Comparison of ENCODE assay signal across 18 mouse cellular contexts in genomic region chr16:34211243-34211642, GRCm38 (mm10).
DNase-seq lines count a peak whose midpoint lies in the region; ATAC-seq and TF ChIP-seq lines count a peak whose summit lies in the region.
"Had no signal": no experiment of that assay in that cellular context is flagged by ENCODE, and none has a peak within 500 bp of the region (broad histone marks: within the 10 kb centered on the region; RNA-seq: fewer than 3 reads in every experiment).

No protein-coding gene starts in this region.

- H3K4me2 ChIP-seq in heart, embryonic 14.5 days (ENCODE audit: low read length) = peak overlapping the region; percentile 14; the same call in 1 of the 2 replicates
- no peak overlapping the region for H3K4me2 ChIP-seq in stomach, postnatal 0 days (replicated peaks; ENCODE audit: low read depth)
- H3K4me2 ChIP-seq: embryonic facial prominence, embryonic 12.5 days; forebrain, embryonic 15.5 days; hindbrain, embryonic 13.5 days had no signal

- H3K9ac ChIP-seq in heart, embryonic 14.5 days (ENCODE audit: low read length) = no peak overlapping the region
- H3K9ac ChIP-seq in stomach, postnatal 0 days (ENCODE audit: low read length) = no peak overlapping the region
- H3K9ac ChIP-seq: embryonic facial prominence, embryonic 12.5 days; forebrain, embryonic 15.5 days; hindbrain, embryonic 13.5 days had no signal

- DNase-seq in heart, embryonic 10.5 days (ENCODE audit: low spot score) = no peak
- no peak for DNase-seq in heart, postnatal 4 days
- no peak for DNase-seq in heart, adult 18-20 months
- DNase-seq in layer of hippocampus, adult 2 months (ENCODE audit: low spot score in 2 of 2) = no peak
- no peak for DNase-seq in layer of hippocampus, postnatal 14 days (ENCODE audit: low spot score in 2 of 2)
- DNase-seq in stomach, postnatal 0 days (ENCODE audit: low spot score) = peak; percentile 28
- no peak for DNase-seq in left cerebral cortex, adult 9 months (ENCODE audit: low spot score in 2 of 2)
- DNase-seq: adrenal gland, postnatal 10 days; cerebellum, adult 11-12 months; cerebellum, adult 9-10 months; cerebellum, postnatal 25 days; gastrocnemius, postnatal 36 days; kidney, adult 11 months had no signal

- ATAC-seq in heart, embryonic 14.5 days (ENCODE audit: insufficient number of reproducible peaks, insufficient read depth, low FRiP score, low read depth) = no peak
- ATAC-seq in stomach, postnatal 0 days (ENCODE audit: low FRiP score, low TSS enrichment) = no peak
- ATAC-seq: forebrain, embryonic 15.5 days; hindbrain, postnatal 0 days had no signal

- peaks cover 49% of the 10 kb centered on the region for H3K4me1 ChIP-seq in heart, embryonic 10.5 days
- H3K4me1 ChIP-seq in heart, embryonic 14.5 days (ENCODE audit: control insufficient read depth in 2 of 2, insufficient read depth in 2 of 2, low read length in 2 of 2) = peaks cover 24 to 41% of the 10 kb centered on the region in 2 experiments
- no peaks in the 10 kb centered on the region for H3K4me1 ChIP-seq in stomach, postnatal 0 days (replicated peaks; ENCODE audit: control insufficient read depth, insufficient read depth)
- H3K4me1 ChIP-seq: embryonic facial prominence, embryonic 12.5 days; hindbrain, embryonic 13.5 days had no signal

- 45% methylated on average over 12 of the region's 12 CpGs for WGBS in heart, embryonic 10.5 days
- 27% methylated on average over 12 of the region's 12 CpGs for WGBS in heart, embryonic 14.5 days
- WGBS in stomach, postnatal 0 days = 55% methylated on average over 12 of the region's 12 CpGs

- no peaks in the 10 kb centered on the region for H3K27me3 ChIP-seq in heart, embryonic 10.5 days (ENCODE audit: insufficient read depth, poor library complexity, severe bottlenecking)
- H3K27me3 ChIP-seq in heart, embryonic 14.5 days (ENCODE audit: control insufficient read depth, insufficient read depth, low read length) = no peaks in the 10 kb centered on the region
- H3K27me3 ChIP-seq in stomach, postnatal 0 days (ENCODE audit: control insufficient read depth, insufficient read depth, low read length) = no peaks in the 10 kb centered on the region
- H3K27me3 ChIP-seq: embryonic facial prominence, embryonic 12.5 days; forebrain, embryonic 15.5 days; hindbrain, embryonic 13.5 days had no signal

- TF ChIP-seq CTCF in layer of hippocampus, adult 2 months (conservative IDR thresholded peaks at IDR 0.05) = no peak
- TF ChIP-seq CTCF in stomach, postnatal 0 days (IDR thresholded peaks at IDR 0.05; ENCODE audit: low read depth) = no peak

- no peaks in the 10 kb centered on the region for H3K9me3 ChIP-seq in heart, embryonic 10.5 days
- H3K9me3 ChIP-seq in heart, embryonic 14.5 days (ENCODE audit: control insufficient read depth, low read length) = no peaks in the 10 kb centered on the region
- no peaks in the 10 kb centered on the region for H3K9me3 ChIP-seq in stomach, postnatal 0 days (ENCODE audit: control insufficient read depth, low read length)
- H3K9me3 ChIP-seq: embryonic facial prominence, embryonic 12.5 days; forebrain, embryonic 15.5 days; hindbrain, embryonic 13.5 days had no signal

- no peak for TF ChIP-seq EP300 in stomach, postnatal 0 days (optimal IDR thresholded peaks at IDR 0.05)

- H3K4me3 ChIP-seq in heart, embryonic 10.5 days = no peak overlapping the region
- H3K4me3 ChIP-seq in heart, embryonic 14.5 days (ENCODE audit: control insufficient read depth in 1 of 2, insufficient read depth in 1 of 2, low read depth in 1 of 2, low read length in 2 of 2) = no peak overlapping the region
- H3K4me3 ChIP-seq in layer of hippocampus, adult 2 months = no peak overlapping the region
- no peak overlapping the region for H3K4me3 ChIP-seq in stomach, postnatal 0 days (ENCODE audit: low read depth, low read length)
- H3K4me3 ChIP-seq: embryonic facial prominence, embryonic 12.5 days; forebrain, embryonic 15.5 days; hindbrain, embryonic 13.5 days had no signal

- H3K36me3 ChIP-seq in heart, embryonic 10.5 days = peaks cover 13% of the 10 kb centered on the region; the same call in 1 of the 2 replicates
- peaks cover 74% of the 10 kb centered on the region for H3K36me3 ChIP-seq in heart, embryonic 14.5 days (ENCODE audit: control insufficient read depth, insufficient read depth, low read length)
- H3K36me3 ChIP-seq in stomach, postnatal 0 days (ENCODE audit: control insufficient read depth, insufficient read depth, low read length) = no peaks in the 10 kb centered on the region

- H3K27ac ChIP-seq in heart, embryonic 10.5 days = peak overlapping the region; percentile 42
- H3K27ac ChIP-seq in heart, embryonic 14.5 days (replicated peaks in 1 of 2; ENCODE audit: control insufficient read depth in 1 of 2, insufficient read depth in 1 of 2, low read depth in 2 of 2, low read length in 2 of 2) = peak overlapping the region; percentile 5 to 64; a peak in 3 of 4 replicates
- H3K27ac ChIP-seq in layer of hippocampus, adult 2 months = peak overlapping the region; percentile 70; the same call in 1 of the 2 replicates
- H3K27ac ChIP-seq in stomach, postnatal 0 days (replicated peaks) = no peak overlapping the region
- H3K27ac ChIP-seq: embryonic facial prominence, embryonic 12.5 days; forebrain, embryonic 15.5 days; hindbrain, embryonic 13.5 days; hindbrain, postnatal 0 days had no signal
